Mouse (Mus musculus): ENCODE results near the gene Raet1e. TPM values are rescaled to one million over a fixed set of nuclear protein-coding genes. Genes with fewer than 3 reads are reported as not detected.
"Not testable (repeated sequence)": the region's sequence is repeated elsewhere in the genome, so short reads cannot be mapped to it uniquely, and the experiment has no call there.

Gene Raet1e
- polyA plus RNA-seq, 1 experiment: 0.08 TPM

- no peaks in the 10 kb centered on the region for H3K4me1 ChIP-seq (ENCODE audit: control insufficient read depth, insufficient read depth, low read length)
- TF ChIP-seq POLR2A (IDR thresholded peaks at IDR 0.05; ENCODE audit: extremely low read depth, insufficient read depth, low read length): no peak
- no peak for TF ChIP-seq CTCF (IDR thresholded peaks at IDR 0.05; ENCODE audit: extremely low read depth, insufficient read depth, low read length)
- no peak overlapping the region for H3K27ac ChIP-seq (ENCODE audit: insufficient read depth, low read length)
- peak overlapping the region; percentile 36; the same call in 1 of the 2 replicates for H3K4me3 ChIP-seq (ENCODE audit: insufficient read depth, low read length)
Measured at GRCm38 (mm10) chr10:22273684-22274305, 115.4 kb downstream of the Raet1e start.

GRCm38 (mm10) chr10:22274445-22275057, 116.2 kb downstream of the Raet1e start:
- Histone ChIP-seq H3K4me3 (ENCODE audit: insufficient read depth, low read length) (no peak overlapping the region; the same call in 1 of the 2 replicates), H3K4me1 (ENCODE audit: control insufficient read depth, insufficient read depth, low read length) (no peaks in the 10 kb centered on the region), H3K27ac (ENCODE audit: insufficient read depth, low read length) (no peak overlapping the region)
- TF ChIP-seq CTCF (IDR thresholded peaks at IDR 0.05; ENCODE audit: extremely low read depth, insufficient read depth, low read length) (no peak), POLR2A (IDR thresholded peaks at IDR 0.05; ENCODE audit: extremely low read depth, insufficient read depth, low read length) (no peak)

- not testable (repeated sequence) for H3K4me3 ChIP-seq (ENCODE audit: insufficient read depth, low read length); H3K4me1 ChIP-seq (ENCODE audit: control insufficient read depth, insufficient read depth, low read length); H3K27ac ChIP-seq (ENCODE audit: insufficient read depth, low read length)
Measured at GRCm38 (mm10) chr10:22278468-22278867, 120.1 kb downstream of the Raet1e start.

- no peak overlapping the region for H3K4me3 ChIP-seq (ENCODE audit: insufficient read depth, low read length)
- TF ChIP-seq POLR2A (IDR thresholded peaks at IDR 0.05; ENCODE audit: extremely low read depth, insufficient read depth, low read length): no peak
- TF ChIP-seq CTCF (IDR thresholded peaks at IDR 0.05; ENCODE audit: extremely low read depth, insufficient read depth, low read length): no peak
- H3K4me1 ChIP-seq (ENCODE audit: control insufficient read depth, insufficient read depth, low read length): no peaks in the 10 kb centered on the region
- no peak overlapping the region for H3K27ac ChIP-seq (ENCODE audit: insufficient read depth, low read length)
Measured at GRCm38 (mm10) chr10:22282816-22283215, 124.4 kb downstream of the Raet1e start.

- no peaks in the 10 kb centered on the region for H3K4me1 ChIP-seq (ENCODE audit: control insufficient read depth, insufficient read depth, low read length)
- H3K27ac ChIP-seq (ENCODE audit: insufficient read depth, low read length): no peak overlapping the region
- no peak for TF ChIP-seq CTCF (IDR thresholded peaks at IDR 0.05; ENCODE audit: extremely low read depth, insufficient read depth, low read length)
- no peak for TF ChIP-seq POLR2A (IDR thresholded peaks at IDR 0.05; ENCODE audit: extremely low read depth, insufficient read depth, low read length)
- H3K4me3 ChIP-seq (ENCODE audit: insufficient read depth, low read length): no peak overlapping the region
Measured at GRCm38 (mm10) chr10:22295676-22296075, 137.3 kb downstream of the Raet1e start.

- Histone ChIP-seq H3K4me1 (ENCODE audit: control insufficient read depth, insufficient read depth, low read length) (no peaks in the 10 kb centered on the region), H3K4me3 (ENCODE audit: insufficient read depth, low read length) (no peak overlapping the region), H3K27ac (ENCODE audit: insufficient read depth, low read length) (no peak overlapping the region)
- no peak for TF ChIP-seq POLR2A (IDR thresholded peaks at IDR 0.05; ENCODE audit: extremely low read depth, insufficient read depth, low read length)
- TF ChIP-seq CTCF (IDR thresholded peaks at IDR 0.05; ENCODE audit: extremely low read depth, insufficient read depth, low read length): no peak
Measured at GRCm38 (mm10) chr10:22297033-22297762, 138.8 kb downstream of the Raet1e start.

- TF ChIP-seq POLR2A (IDR thresholded peaks at IDR 0.05; ENCODE audit: extremely low read depth, insufficient read depth, low read length): no peak
- no peak for TF ChIP-seq CTCF (IDR thresholded peaks at IDR 0.05; ENCODE audit: extremely low read depth, insufficient read depth, low read length)
- Histone ChIP-seq H3K27ac (ENCODE audit: insufficient read depth, low read length) (no peak overlapping the region), H3K4me1 (ENCODE audit: control insufficient read depth, insufficient read depth, low read length) (no peaks in the 10 kb centered on the region)
Measured at GRCm38 (mm10) chr10:22297766-22298461, 139.5 kb downstream of the Raet1e start.

GRCm38 (mm10) chr10:22299324-22299723, 141.0 kb downstream of the Raet1e start:
- TF ChIP-seq POLR2A (IDR thresholded peaks at IDR 0.05; ENCODE audit: extremely low read depth, insufficient read depth, low read length) (no peak), CTCF (IDR thresholded peaks at IDR 0.05; ENCODE audit: extremely low read depth, insufficient read depth, low read length) (no peak)
- Histone ChIP-seq H3K4me1 (ENCODE audit: control insufficient read depth, insufficient read depth, low read length) (no peaks in the 10 kb centered on the region), H3K27ac (ENCODE audit: insufficient read depth, low read length) (no peak overlapping the region), H3K4me3 (ENCODE audit: insufficient read depth, low read length) (no peak overlapping the region)

More at GRCm38 (mm10) chr10:22297766-22298461, 139.5 kb downstream of the Raet1e start:
- no peak overlapping the region for H3K4me3 ChIP-seq (ENCODE audit: insufficient read depth, low read length)

GRCm38 (mm10) chr10:22301641-22302040, 143.3 kb downstream of the Raet1e start:
- TF ChIP-seq POLR2A (IDR thresholded peaks at IDR 0.05; ENCODE audit: extremely low read depth, insufficient read depth, low read length) (no peak), CTCF (IDR thresholded peaks at IDR 0.05; ENCODE audit: extremely low read depth, insufficient read depth, low read length) (no peak)
- Histone ChIP-seq H3K4me1 (ENCODE audit: control insufficient read depth, insufficient read depth, low read length) (no peaks in the 10 kb centered on the region), H3K27ac (ENCODE audit: insufficient read depth, low read length) (no peak overlapping the region), H3K4me3 (ENCODE audit: insufficient read depth, low read length) (no peak overlapping the region)

All from cortical plate, adult 2 months (tissue).